Mouse (Mus musculus): ENCODE measurements around the gene Exoc2.

The Exoc2 gene

GRCm38 (mm10) chr13:30901387-30902041 is 72.4 kb downstream of the Exoc2 start:
- in situ Hi-C loops (cut with MboI, MseI), result no loop called here

GRCm38 (mm10) chr13:30894015-30894634 is 79.8 kb downstream of the Exoc2 start:
- in situ Hi-C loops (cut with MboI, MseI), result no loop called here

- in situ Hi-C loops (cut with MboI, MseI), result no loop called here
Measured at GRCm38 (mm10) chr13:30892315-30892714, 81.6 kb downstream of the Exoc2 start.

- in situ Hi-C loops (cut with MboI, MseI), result no loop called here
Measured at GRCm38 (mm10) chr13:30891223-30891622, 82.7 kb downstream of the Exoc2 start.

GRCm38 (mm10) chr13:30888480-30888879 is 85.4 kb downstream of the Exoc2 start:
- in situ Hi-C loops (cut with MboI, MseI), result loop anchor here (10.0 kb wide), 1 partner anchor 186 kb away; no protein-coding TSS in a partner anchor

- in situ Hi-C loops (cut with MboI, MseI), result loop anchor here (5.0 to 10.0 kb wide), 2 partner anchors 194 to 747 kb away; partner anchors contain the start of gene Foxf2
Measured at GRCm38 (mm10) chr13:30880310-30880709, 93.6 kb downstream of the Exoc2 start.

- in situ Hi-C loops (cut with MboI, MseI), result loop anchor here (5.0 to 10.0 kb wide), 2 partner anchors 195 to 747 kb away; partner anchors contain the start of gene Foxf2
Measured at GRCm38 (mm10) chr13:30879871-30880270, 94.0 kb downstream of the Exoc2 start.

- in situ Hi-C loops (cut with MboI, MseI), result no loop called here
Measured at GRCm38 (mm10) chr13:30875825-30876224, 98.1 kb downstream of the Exoc2 start.

GRCm38 (mm10) chr13:30873472-30873871 is 100.4 kb downstream of the Exoc2 start:
- in situ Hi-C loops (cut with MboI, MseI), result no loop called here

- in situ Hi-C loops (cut with MboI, MseI), result no loop called here
Measured at GRCm38 (mm10) chr13:30865486-30865885, 108.4 kb downstream of the Exoc2 start.

- in situ Hi-C loops (cut with MboI, MseI), result loop anchor here (5.0 kb wide), 1 partner anchor 72 kb away; no protein-coding TSS in a partner anchor
Measured at GRCm38 (mm10) chr13:30864042-30864441, 109.9 kb downstream of the Exoc2 start.

GRCm38 (mm10) chr13:30858421-30858820 is 115.5 kb downstream of the Exoc2 start:
- in situ Hi-C loops (cut with MboI, MseI), result no loop called here

- in situ Hi-C loops (cut with MboI, MseI), result no loop called here
Measured at GRCm38 (mm10) chr13:30850736-30851135, 123.2 kb downstream of the Exoc2 start.

- in situ Hi-C loops (cut with MboI, MseI), result no loop called here
Measured at GRCm38 (mm10) chr13:30848001-30848400, 125.9 kb downstream of the Exoc2 start.

GRCm38 (mm10) chr13:30846506-30846905 is 127.4 kb downstream of the Exoc2 start:
- in situ Hi-C loops (cut with MboI, MseI), result no loop called here

GRCm38 (mm10) chr13:30843049-30843448 is 130.8 kb downstream of the Exoc2 start:
- in situ Hi-C loops (cut with MboI, MseI), result loop anchor here (5.0 kb wide), 1 partner anchor 56 kb away; no protein-coding TSS in a partner anchor

- in situ Hi-C loops (cut with MboI, MseI), result loop anchor here (5.0 kb wide), 1 partner anchor 55 kb away; no protein-coding TSS in a partner anchor
Measured at GRCm38 (mm10) chr13:30841843-30842242, 132.1 kb downstream of the Exoc2 start.

- in situ Hi-C loops (cut with MboI, MseI), result loop anchor here (5.0 kb wide), 1 partner anchor 54 kb away; no protein-coding TSS in a partner anchor
Measured at GRCm38 (mm10) chr13:30841306-30841705, 132.6 kb downstream of the Exoc2 start.

GRCm38 (mm10) chr13:30840700-30841099 is 133.2 kb downstream of the Exoc2 start:
- in situ Hi-C loops (cut with MboI, MseI), result loop anchor here (5.0 kb wide), 1 partner anchor 53 kb away; no protein-coding TSS in a partner anchor

- in situ Hi-C loops (cut with MboI, MseI), result loop anchor here (5.0 kb wide), 1 partner anchor 84 kb away; no protein-coding TSS in a partner anchor
Measured at GRCm38 (mm10) chr13:30836342-30836741, 137.6 kb downstream of the Exoc2 start.

- in situ Hi-C loops (cut with MboI, MseI), result loop anchor here (5.0 kb wide), 1 partner anchor 83 kb away; no protein-coding TSS in a partner anchor
Measured at GRCm38 (mm10) chr13:30834859-30835258, 139.0 kb downstream of the Exoc2 start.

GRCm38 (mm10) chr13:30834349-30834748 is 139.5 kb downstream of the Exoc2 start:
- in situ Hi-C loops (cut with MboI, MseI), result no loop called here

Data from T-helper 1 cell (primary cell).